Mouse (Mus musculus): ENCODE measurements around the gene Faf1. TPM values are rescaled to one million over a fixed set of nuclear protein-coding genes. Genes with fewer than 3 reads are reported as not detected.

The Faf1 gene
- polyA plus RNA-seq, 1 experiment from 2014 or later, result 18.5 TPM

- H3K27me3 ChIP-seq (ENCODE audit: control insufficient read depth, insufficient read depth, low read length), result peaks cover 30% of the 10 kb centered on the region
- WGBS, result 64% methylated on average over 5 of the region's 5 CpGs
- no peak overlapping the region for H3K4me3 ChIP-seq (ENCODE audit: low read length)
- no peak overlapping the region for H3K27ac ChIP-seq (ENCODE audit: low read length)
- H3K36me3 ChIP-seq (ENCODE audit: control insufficient read depth, insufficient read depth), result no peaks in the 10 kb centered on the region
- no peak overlapping the region for H3K9ac ChIP-seq (ENCODE audit: low read length)
- ATAC-seq (replicated peaks; ENCODE audit: extremely low read depth, insufficient read depth, low FRiP score), result no peak
- H3K4me2 ChIP-seq (ENCODE audit: low read depth, low read length), result no peak overlapping the region
- H3K9me3 ChIP-seq (replicated peaks; ENCODE audit: control insufficient read depth, low read length), result no peaks in the 10 kb centered on the region
- peaks cover 21% of the 10 kb centered on the region for H3K4me1 ChIP-seq (ENCODE audit: control insufficient read depth, insufficient read depth, low read length)
Observed at GRCm38 (mm10) chr4:109661183-109661582, 15.2 kb upstream of the Faf1 start.

- 63% methylated on average over 5 of the region's 5 CpGs for WGBS
- Histone ChIP-seq H3K36me3 (ENCODE audit: control insufficient read depth, insufficient read depth) (no peaks in the 10 kb centered on the region), H3K4me3 (ENCODE audit: low read length) (no peak overlapping the region), H3K27me3 (ENCODE audit: control insufficient read depth, insufficient read depth, low read length) (peaks cover 26% of the 10 kb centered on the region), H3K9me3 (replicated peaks; ENCODE audit: control insufficient read depth, low read length) (no peaks in the 10 kb centered on the region), H3K4me2 (ENCODE audit: low read depth, low read length) (no peak overlapping the region), H3K4me1 (ENCODE audit: control insufficient read depth, insufficient read depth, low read length) (peaks cover 20% of the 10 kb centered on the region), H3K27ac (ENCODE audit: low read length) (no peak overlapping the region), H3K9ac (ENCODE audit: low read length) (no peak overlapping the region)
- no peak for ATAC-seq (replicated peaks; ENCODE audit: extremely low read depth, insufficient read depth, low FRiP score)
Observed at GRCm38 (mm10) chr4:109662271-109662670, 14.1 kb upstream of the Faf1 start.

- Histone ChIP-seq H3K4me2 (ENCODE audit: low read depth, low read length) (peak overlapping the region; percentile 90), H3K9me3 (replicated peaks; ENCODE audit: control insufficient read depth, low read length) (no peaks in the 10 kb centered on the region), H3K27me3 (ENCODE audit: control insufficient read depth, insufficient read depth, low read length) (peaks cover 17% of the 10 kb centered on the region), H3K27ac (ENCODE audit: low read length) (no peak overlapping the region), H3K9ac (ENCODE audit: low read length) (no peak overlapping the region; the same call in 1 of the 2 replicates), H3K4me1 (ENCODE audit: control insufficient read depth, insufficient read depth, low read length) (peaks cover 15% of the 10 kb centered on the region), H3K4me3 (ENCODE audit: low read length) (peak overlapping the region; percentile 49), H3K36me3 (ENCODE audit: control insufficient read depth, insufficient read depth) (no peaks in the 10 kb centered on the region)
- no peak for ATAC-seq (replicated peaks; ENCODE audit: extremely low read depth, insufficient read depth, low FRiP score)
- WGBS, result 40% methylated on average over 5 of the region's 5 CpGs
Observed at GRCm38 (mm10) chr4:109664091-109664490, 12.3 kb upstream of the Faf1 start.

- H3K4me3 ChIP-seq (ENCODE audit: low read length), result peak overlapping the region; percentile 94
- H3K4me1 ChIP-seq (ENCODE audit: control insufficient read depth, insufficient read depth, low read length), result peaks cover 15% of the 10 kb centered on the region
- H3K36me3 ChIP-seq (ENCODE audit: control insufficient read depth, insufficient read depth), result no peaks in the 10 kb centered on the region
- WGBS, result under 1% methylated on average over 49 of the region's 49 CpGs
- 0 out of 2 replicates have a peak, but pooled peaks have one; percentile 34 for ATAC-seq (replicated peaks; ENCODE audit: extremely low read depth, insufficient read depth, low FRiP score)
- H3K27me3 ChIP-seq (ENCODE audit: control insufficient read depth, insufficient read depth, low read length), result peaks cover 10% of the 10 kb centered on the region
- peak overlapping the region; percentile 99 for H3K9ac ChIP-seq (ENCODE audit: low read length)
- H3K9me3 ChIP-seq (replicated peaks; ENCODE audit: control insufficient read depth, low read length), result no peaks in the 10 kb centered on the region
- H3K27ac ChIP-seq (ENCODE audit: low read length), result peak overlapping the region; percentile 99
- peak overlapping the region; percentile 90 for H3K4me2 ChIP-seq (ENCODE audit: low read depth, low read length)
Observed at GRCm38 (mm10) chr4:109665101-109665981, 11.0 kb upstream of the Faf1 start.

GRCm38 (mm10) chr4:109665982-109666460 is 10.4 kb upstream of the Faf1 start:
- Histone ChIP-seq H3K27me3 (ENCODE audit: control insufficient read depth, insufficient read depth, low read length) (peaks cover 7% of the 10 kb centered on the region; the same call in 1 of the 2 replicates), H3K4me1 (ENCODE audit: control insufficient read depth, insufficient read depth, low read length) (peaks cover 15% of the 10 kb centered on the region), H3K36me3 (ENCODE audit: control insufficient read depth, insufficient read depth) (no peaks in the 10 kb centered on the region), H3K9me3 (replicated peaks; ENCODE audit: control insufficient read depth, low read length) (no peaks in the 10 kb centered on the region), H3K9ac (ENCODE audit: low read length) (peak overlapping the region; percentile 99), H3K27ac (ENCODE audit: low read length) (peak overlapping the region; percentile 99), H3K4me2 (ENCODE audit: low read depth, low read length) (peak overlapping the region; percentile 90), H3K4me3 (ENCODE audit: low read length) (peak overlapping the region; percentile 94)
- ATAC-seq (replicated peaks; ENCODE audit: extremely low read depth, insufficient read depth, low FRiP score), result peak; percentile 53
- under 1% methylated on average over 49 of the region's 49 CpGs for WGBS

- H3K36me3 ChIP-seq (ENCODE audit: control insufficient read depth, insufficient read depth), result no peaks in the 10 kb centered on the region
- peak; percentile 97 for ATAC-seq (replicated peaks; ENCODE audit: extremely low read depth, insufficient read depth, low FRiP score)
- H3K9ac ChIP-seq (ENCODE audit: low read length), result peak within 1 kb of the TSS; percentile 99
- peaks cover 2% of the 10 kb centered on the region; the same call in 1 of the 2 replicates for H3K27me3 ChIP-seq (ENCODE audit: control insufficient read depth, insufficient read depth, low read length)
- peak within 1 kb of the TSS; percentile 90 for H3K4me2 ChIP-seq (ENCODE audit: low read depth, low read length)
- peak within 1 kb of the TSS; percentile 99 for H3K27ac ChIP-seq (ENCODE audit: low read length)
- H3K4me3 ChIP-seq (ENCODE audit: low read length), result peak within 1 kb of the TSS; percentile 94
- WGBS, result under 1% methylated on average over 64 of the region's 64 CpGs
- H3K4me1 ChIP-seq (ENCODE audit: control insufficient read depth, insufficient read depth, low read length), result peaks cover 15% of the 10 kb centered on the region
- no peaks in the 10 kb centered on the region for H3K9me3 ChIP-seq (replicated peaks; ENCODE audit: control insufficient read depth, low read length)
Observed at GRCm38 (mm10) chr4:109666461-109667269, 9.7 kb upstream of the Faf1 start, which contains the start of gene Cdkn2c. Cdkn2c (minus strand) TSS chr4:109667189.

GRCm38 (mm10) chr4:109667518-109667917 is 8.9 kb upstream of the Faf1 start:
- H3K9me3 ChIP-seq (replicated peaks; ENCODE audit: control insufficient read depth, low read length), result no peaks in the 10 kb centered on the region
- no peaks in the 10 kb centered on the region; the same call in 1 of the 2 replicates for H3K27me3 ChIP-seq (ENCODE audit: control insufficient read depth, insufficient read depth, low read length)
- peak overlapping the region; percentile 99 for H3K9ac ChIP-seq (ENCODE audit: low read length)
- peak overlapping the region; percentile 94 for H3K4me3 ChIP-seq (ENCODE audit: low read length)
- peak overlapping the region; percentile 90 for H3K4me2 ChIP-seq (ENCODE audit: low read depth, low read length)
- no peaks in the 10 kb centered on the region for H3K36me3 ChIP-seq (ENCODE audit: control insufficient read depth, insufficient read depth)
- WGBS, result 75% methylated on average over 2 of the region's 2 CpGs
- H3K4me1 ChIP-seq (ENCODE audit: control insufficient read depth, insufficient read depth, low read length), result peaks cover 15% of the 10 kb centered on the region
- no peak for ATAC-seq (replicated peaks; ENCODE audit: extremely low read depth, insufficient read depth, low FRiP score)
- H3K27ac ChIP-seq (ENCODE audit: low read length), result peak overlapping the region; percentile 99

- Histone ChIP-seq H3K9me3 (replicated peaks; ENCODE audit: control insufficient read depth, low read length) (no peaks in the 10 kb centered on the region), H3K27ac (ENCODE audit: low read length) (no peak overlapping the region), H3K4me2 (ENCODE audit: low read depth, low read length) (no peak overlapping the region), H3K27me3 (ENCODE audit: control insufficient read depth, insufficient read depth, low read length) (no peaks in the 10 kb centered on the region), H3K9ac (ENCODE audit: low read length) (no peak overlapping the region), H3K4me3 (ENCODE audit: low read length) (no peak overlapping the region), H3K4me1 (ENCODE audit: control insufficient read depth, insufficient read depth, low read length) (peaks cover 5% of the 10 kb centered on the region), H3K36me3 (ENCODE audit: control insufficient read depth, insufficient read depth) (no peaks in the 10 kb centered on the region)
- ATAC-seq (replicated peaks; ENCODE audit: extremely low read depth, insufficient read depth, low FRiP score), result no peak
- WGBS, result 67% methylated on average over 2 of the region's 2 CpGs
Observed at GRCm38 (mm10) chr4:109670213-109670612, 6.2 kb upstream of the Faf1 start.
